Mouse (Mus musculus): ENCODE data around the gene Atp1a3. TPM values are rescaled to one million over a fixed set of nuclear protein-coding genes. Genes with fewer than 3 reads are reported as not detected.

Atp1a3 gene
- polyA plus RNA-seq, 1 experiment: 11.2 TPM

GRCm38 (mm10) chr7:25034796-25035195 is 29.0 kb upstream of the Atp1a3 start:
- no peak for DNase-seq (ENCODE audit: low read depth in 1 of 2, low spot score in 2 of 2)
- H3K4me1 ChIP-seq (ENCODE audit: control insufficient read depth, insufficient read depth, insufficient read length): no peaks in the 10 kb centered on the region
- H3K27me3 ChIP-seq (ENCODE audit: control insufficient read depth, insufficient read depth, low read length): no peaks in the 10 kb centered on the region
- H3K27ac ChIP-seq (ENCODE audit: insufficient read depth, low read length): no peak overlapping the region
- no peak for TF ChIP-seq CTCF (IDR thresholded peaks at IDR 0.05; ENCODE audit: extremely low read depth, insufficient read depth, insufficient read length, insufficient replicate concordance)
- WGBS: 86% methylated on average over 4 of the region's 4 CpGs
- no peak overlapping the region for H3K4me3 ChIP-seq (ENCODE audit: extremely low read depth, insufficient read depth, insufficient read length)
- H3K36me3 ChIP-seq (ENCODE audit: control insufficient read depth, insufficient read depth, low read length): no peaks in the 10 kb centered on the region

- Histone ChIP-seq H3K4me1 (ENCODE audit: control insufficient read depth, insufficient read depth, insufficient read length) (no peaks in the 10 kb centered on the region), H3K27ac (ENCODE audit: insufficient read depth, low read length) (no peak overlapping the region)
- WGBS: 89% methylated on average over 3 of the region's 3 CpGs
These were observed 25.8 kb upstream of the Atp1a3 start for GRCm38 (mm10) chr7:25031528-25031927.

GRCm38 (mm10) chr7:25030032-25030753 is 24.4 kb upstream of the Atp1a3 start:
- 60% methylated on average over 5 of the region's 5 CpGs for WGBS
- Histone ChIP-seq H3K4me3 (ENCODE audit: extremely low read depth, insufficient read depth, insufficient read length) (no peak overlapping the region), H3K27me3 (ENCODE audit: control insufficient read depth, insufficient read depth, low read length) (no peaks in the 10 kb centered on the region), H3K36me3 (ENCODE audit: control insufficient read depth, insufficient read depth, low read length) (no peaks in the 10 kb centered on the region), H3K27ac (ENCODE audit: insufficient read depth, low read length) (no peak overlapping the region), H3K4me1 (ENCODE audit: control insufficient read depth, insufficient read depth, insufficient read length) (no peaks in the 10 kb centered on the region)
- no peak for TF ChIP-seq POLR2A (IDR thresholded peaks at IDR 0.05; ENCODE audit: low read depth, low read length)
- peak; percentile 78; the same call in 1 of the 2 replicates for TF ChIP-seq CTCF (IDR thresholded peaks at IDR 0.05; ENCODE audit: extremely low read depth, insufficient read depth, insufficient read length, insufficient replicate concordance)
- DNase-seq (ENCODE audit: low read depth in 1 of 2, low spot score in 2 of 2): peak; percentile 49 to 62

More at GRCm38 (mm10) chr7:25031528-25031927, 25.8 kb upstream of the Atp1a3 start:
- TF ChIP-seq POLR2A (IDR thresholded peaks at IDR 0.05; ENCODE audit: low read depth, low read length): no peak
- DNase-seq (ENCODE audit: low read depth in 1 of 2, low spot score in 2 of 2): no peak
- Histone ChIP-seq H3K36me3 (ENCODE audit: control insufficient read depth, insufficient read depth, low read length) (no peaks in the 10 kb centered on the region), H3K27me3 (ENCODE audit: control insufficient read depth, insufficient read depth, low read length) (no peaks in the 10 kb centered on the region), H3K4me3 (ENCODE audit: extremely low read depth, insufficient read depth, insufficient read length) (no peak overlapping the region)

- no peaks in the 10 kb centered on the region for H3K4me1 ChIP-seq (ENCODE audit: control insufficient read depth, insufficient read depth, insufficient read length)
- TF ChIP-seq POLR2A (IDR thresholded peaks at IDR 0.05; ENCODE audit: low read depth, low read length): no peak
- no peak for TF ChIP-seq CTCF (IDR thresholded peaks at IDR 0.05; ENCODE audit: extremely low read depth, insufficient read depth, insufficient read length, insufficient replicate concordance)
- H3K36me3 ChIP-seq (ENCODE audit: control insufficient read depth, insufficient read depth, low read length): no peaks in the 10 kb centered on the region
- H3K27me3 ChIP-seq (ENCODE audit: control insufficient read depth, insufficient read depth, low read length): no peaks in the 10 kb centered on the region
- no peak overlapping the region for H3K4me3 ChIP-seq (ENCODE audit: extremely low read depth, insufficient read depth, insufficient read length)
- no peak for DNase-seq (ENCODE audit: low read depth in 1 of 2, low spot score in 2 of 2)
- no peak overlapping the region for H3K27ac ChIP-seq (ENCODE audit: insufficient read depth, low read length)
- 45% methylated on average over 7 of the region's 7 CpGs for WGBS
These were observed 20.7 kb upstream of the Atp1a3 start for GRCm38 (mm10) chr7:25026452-25026851.

- H3K27ac ChIP-seq (ENCODE audit: insufficient read depth, low read length): no peak overlapping the region
- DNase-seq (ENCODE audit: low read depth in 1 of 2, low spot score in 2 of 2): no peak
- no peaks in the 10 kb centered on the region for H3K27me3 ChIP-seq (ENCODE audit: control insufficient read depth, insufficient read depth, low read length)
- WGBS: 80% methylated on average over 10 of the region's 10 CpGs
- TF ChIP-seq CTCF (IDR thresholded peaks at IDR 0.05; ENCODE audit: extremely low read depth, insufficient read depth, insufficient read length, insufficient replicate concordance): no peak
- no peak for TF ChIP-seq POLR2A (IDR thresholded peaks at IDR 0.05; ENCODE audit: low read depth, low read length)
- H3K4me3 ChIP-seq (ENCODE audit: extremely low read depth, insufficient read depth, insufficient read length): no peak overlapping the region
- no peaks in the 10 kb centered on the region for H3K36me3 ChIP-seq (ENCODE audit: control insufficient read depth, insufficient read depth, low read length)
- H3K4me1 ChIP-seq (ENCODE audit: control insufficient read depth, insufficient read depth, insufficient read length): no peaks in the 10 kb centered on the region
These were observed 20.2 kb upstream of the Atp1a3 start for GRCm38 (mm10) chr7:25025855-25026439.

- Histone ChIP-seq H3K36me3 (ENCODE audit: control insufficient read depth, insufficient read depth, low read length) (no peaks in the 10 kb centered on the region), H3K4me1 (ENCODE audit: control insufficient read depth, insufficient read depth, insufficient read length) (peaks cover 2% of the 10 kb centered on the region; the same call in 1 of the 2 replicates), H3K27me3 (ENCODE audit: control insufficient read depth, insufficient read depth, low read length) (peaks cover 15% of the 10 kb centered on the region), H3K27ac (ENCODE audit: insufficient read depth, low read length) (no peak overlapping the region), H3K4me3 (ENCODE audit: extremely low read depth, insufficient read depth, insufficient read length) (no peak overlapping the region)
- TF ChIP-seq POLR2A (IDR thresholded peaks at IDR 0.05; ENCODE audit: low read depth, low read length) (no peak), CTCF (IDR thresholded peaks at IDR 0.05; ENCODE audit: extremely low read depth, insufficient read depth, insufficient read length, insufficient replicate concordance) (no peak)
- no peak for DNase-seq (ENCODE audit: low read depth in 1 of 2, low spot score in 2 of 2)
- WGBS: 93% methylated on average over 7 of the region's 7 CpGs
These were observed 5.8 kb upstream of the Atp1a3 start for GRCm38 (mm10) chr7:25011592-25011991.
